Mouse (Mus musculus) spleen, adult 2 months (tissue): ENCODE results near the gene Ctrc.

Experiments used
- CTCF ChIP-seq: fragments of 200-500 bp; IDR thresholded peaks from 2 replicates; pipeline ENCODE4 v1.5.1; 2011; ENCODE audit warnings: mild to moderate bottlenecking, inconsistent platforms; ENCODE audit not compliant: insufficient read depth, insufficient read length, insufficient replicate concordance; ENCODE audit errors: extremely low read depth
- POLR2A ChIP-seq: fragments of 200-500 bp; IDR thresholded peaks from 2 replicates; pipeline ENCODE4 v1.6.1; 2011; ENCODE audit warnings: low read depth, low read length, inconsistent platforms

GRCm38 (mm10) chr4:141822089-141822488 is 24.1 kb downstream of the Ctrc start:
- TF ChIP-seq CTCF (0 out of 2 replicates have a peak, but pooled peaks have one; percentile 8), POLR2A (no peak)
